Mouse (Mus musculus): ENCODE measurements at regions not wholly inside any gene's neighbourhood (a gene's known extent, or its start where the extent isn't known, plus 50 kb on each side); places are given as distances from the start of the nearest gene placed in this dataset.

DNA sequence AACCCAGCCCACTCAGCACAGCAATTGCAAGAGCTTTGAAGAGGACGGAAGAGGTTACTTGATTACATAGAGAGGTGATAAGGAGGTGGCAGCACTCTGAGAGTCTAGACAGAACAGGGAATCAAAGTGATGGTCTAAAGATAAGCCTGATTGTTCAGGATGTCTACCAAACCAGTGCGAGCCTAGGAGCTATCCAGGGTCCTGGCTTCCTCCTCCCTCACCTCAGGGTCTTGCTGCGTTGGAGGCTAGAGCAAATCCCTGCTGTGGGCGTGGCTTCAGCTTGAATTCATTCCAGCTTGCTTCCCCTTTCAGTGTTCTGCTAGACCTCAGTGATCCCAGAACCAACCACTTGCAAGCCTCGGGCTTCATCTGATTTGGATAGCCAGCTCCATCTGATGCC, 132.2 kb upstream of the Atxn1 start:
- peak; percentile 63; the same call in 1 of the 2 replicates for ATAC-seq (ENCODE audit: low read depth)
- H3K27ac ChIP-seq (replicated peaks; ENCODE audit: low read depth, low read length), result no peak overlapping the region
- H3K36me3 ChIP-seq (ENCODE audit: control insufficient read depth, insufficient read depth, low read length), result no peaks in the 10 kb centered on the region
- H3K4me1 ChIP-seq (ENCODE audit: control insufficient read depth, insufficient read depth, low read length), result no peaks in the 10 kb centered on the region
- no peak overlapping the region for H3K4me2 ChIP-seq (ENCODE audit: low read depth, low read length)
- H3K27me3 ChIP-seq (replicated peaks; ENCODE audit: control insufficient read depth, insufficient read depth, low read length), result no peaks in the 10 kb centered on the region
- peak; percentile 90 for DNase-seq (ENCODE audit: low spot score)
- H3K4me3 ChIP-seq (ENCODE audit: low read depth, low read length), result no peak overlapping the region
- no peaks in the 10 kb centered on the region for H3K9me3 ChIP-seq (ENCODE audit: control insufficient read depth, low read length)
- no peak overlapping the region for H3K9ac ChIP-seq (ENCODE audit: low read depth, low read length)
- 5% methylated on average over 5 of the region's 5 CpGs for WGBS

DNA sequence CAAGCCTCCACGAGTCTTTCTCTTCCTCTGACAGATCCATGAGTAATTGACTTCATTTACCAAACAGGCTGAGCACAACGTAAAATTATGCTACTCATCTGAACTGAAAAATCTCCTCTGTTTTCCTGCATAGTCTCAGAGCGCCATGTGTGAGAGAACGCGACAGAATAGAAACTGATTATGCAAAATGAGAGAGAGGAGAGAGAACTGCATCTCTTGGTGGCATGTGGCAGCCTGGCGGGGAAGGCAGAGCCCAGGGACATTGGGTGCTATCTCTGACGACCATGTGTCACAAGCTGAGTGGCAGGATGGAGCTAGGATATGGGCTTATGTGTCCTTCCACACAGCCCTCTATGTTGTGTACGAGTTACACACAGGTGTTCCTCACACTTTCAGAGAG, 131.6 kb upstream of the Atxn1 start:
- H3K4me3 ChIP-seq (ENCODE audit: low read depth, low read length), result no peak overlapping the region
- H3K27ac ChIP-seq (replicated peaks; ENCODE audit: low read depth, low read length), result no peak overlapping the region
- ATAC-seq (ENCODE audit: low read depth) (no peak), DNase-seq (ENCODE audit: low spot score) (no peak)
- WGBS, result 68% methylated on average over 8 of the region's 8 CpGs
- no peaks in the 10 kb centered on the region for H3K27me3 ChIP-seq (replicated peaks; ENCODE audit: control insufficient read depth, insufficient read depth, low read length)
- no peaks in the 10 kb centered on the region for H3K4me1 ChIP-seq (ENCODE audit: control insufficient read depth, insufficient read depth, low read length)
- H3K9me3 ChIP-seq (ENCODE audit: control insufficient read depth, low read length), result no peaks in the 10 kb centered on the region
- H3K36me3 ChIP-seq (ENCODE audit: control insufficient read depth, insufficient read depth, low read length), result no peaks in the 10 kb centered on the region
- no peak overlapping the region for H3K9ac ChIP-seq (ENCODE audit: low read depth, low read length)
- H3K4me2 ChIP-seq (ENCODE audit: low read depth, low read length), result no peak overlapping the region

DNA sequence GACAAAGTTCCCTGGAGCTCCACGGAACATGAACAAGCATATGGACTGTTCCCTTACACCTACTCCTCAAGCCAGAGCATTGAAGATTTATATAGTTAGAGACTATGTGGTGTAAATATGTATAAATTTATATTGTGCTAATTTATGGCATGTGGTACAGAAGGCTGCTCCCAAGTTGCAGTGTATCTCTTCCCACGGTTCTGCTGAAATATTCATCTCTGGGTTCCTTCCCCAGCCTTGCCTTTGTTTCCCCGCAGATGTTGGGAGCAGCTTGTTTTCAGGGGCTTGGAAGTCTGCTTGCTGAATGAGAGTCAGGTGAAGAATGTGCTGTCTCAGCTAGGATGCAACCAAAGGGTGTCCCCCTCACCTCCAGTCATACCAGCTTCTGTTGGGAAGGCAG, 128.0 kb upstream of the Atxn1 start:
- WGBS, result 85% methylated on average over 3 of the region's 3 CpGs
- Histone ChIP-seq H3K27ac (replicated peaks; ENCODE audit: low read depth, low read length) (no peak overlapping the region), H3K36me3 (ENCODE audit: control insufficient read depth, insufficient read depth, low read length) (no peaks in the 10 kb centered on the region), H3K9ac (ENCODE audit: low read depth, low read length) (no peak overlapping the region), H3K4me1 (ENCODE audit: control insufficient read depth, insufficient read depth, low read length) (no peaks in the 10 kb centered on the region), H3K9me3 (ENCODE audit: control insufficient read depth, low read length) (peaks cover 4% of the 10 kb centered on the region; the same call in 1 of the 2 replicates), H3K4me3 (ENCODE audit: low read depth, low read length) (no peak overlapping the region), H3K27me3 (replicated peaks; ENCODE audit: control insufficient read depth, insufficient read depth, low read length) (no peaks in the 10 kb centered on the region), H3K4me2 (ENCODE audit: low read depth, low read length) (no peak overlapping the region)
- DNase-seq (ENCODE audit: low spot score), result no peak
- ATAC-seq (ENCODE audit: low read depth), result no peak

DNA sequence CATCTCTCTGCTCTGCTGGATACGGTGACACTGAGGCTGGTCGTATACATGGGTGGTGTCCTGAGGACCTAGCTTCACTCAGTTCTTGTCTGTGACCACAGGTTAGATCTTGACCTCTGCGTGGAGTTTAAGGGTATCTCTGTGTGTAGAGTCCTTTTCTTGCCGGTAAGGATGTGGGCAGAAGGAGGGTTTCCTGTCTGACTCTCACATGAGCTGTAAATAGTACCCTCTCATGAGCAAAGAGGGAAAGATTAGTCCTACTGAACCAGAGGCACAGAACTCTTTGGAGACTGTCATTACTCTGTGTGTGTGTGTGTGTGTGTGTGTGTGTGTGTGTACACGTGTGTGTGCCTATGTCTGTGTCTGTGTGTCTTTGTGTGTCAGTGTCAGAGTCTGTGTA, 126.3 kb upstream of the Atxn1 start:
- DNase-seq (ENCODE audit: low spot score) (no peak), ATAC-seq (ENCODE audit: low read depth) (no peak)
- Histone ChIP-seq H3K9ac (ENCODE audit: low read depth, low read length) (no peak overlapping the region), H3K27me3 (replicated peaks; ENCODE audit: control insufficient read depth, insufficient read depth, low read length) (no peaks in the 10 kb centered on the region), H3K27ac (replicated peaks; ENCODE audit: low read depth, low read length) (no peak overlapping the region), H3K4me2 (ENCODE audit: low read depth, low read length) (no peak overlapping the region), H3K4me3 (ENCODE audit: low read depth, low read length) (no peak overlapping the region), H3K36me3 (ENCODE audit: control insufficient read depth, insufficient read depth, low read length) (no peaks in the 10 kb centered on the region), H3K9me3 (ENCODE audit: control insufficient read depth, low read length) (peaks cover 4% of the 10 kb centered on the region; the same call in 1 of the 2 replicates), H3K4me1 (ENCODE audit: control insufficient read depth, insufficient read depth, low read length) (no peaks in the 10 kb centered on the region)
- WGBS, result 80% methylated on average over 5 of the region's 5 CpGs

DNA sequence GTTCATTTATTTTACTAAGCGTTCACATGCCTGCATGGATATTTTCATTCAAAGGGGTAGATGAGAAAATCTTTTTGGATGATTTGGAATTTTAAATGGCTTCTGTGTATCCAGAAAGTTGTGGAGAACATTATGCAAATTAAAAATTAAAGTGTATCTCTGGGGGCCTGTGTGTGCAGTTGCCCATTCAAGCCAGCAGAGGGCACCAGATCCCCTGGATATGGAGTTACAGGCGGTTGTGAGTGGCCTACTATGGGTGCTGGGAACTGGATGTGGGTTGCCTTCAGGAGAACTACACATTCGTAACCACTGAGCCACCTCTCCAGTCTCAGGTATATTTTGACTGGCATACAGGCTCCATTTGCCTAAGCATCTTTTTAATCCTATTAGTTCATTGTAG, 123.4 kb upstream of the Atxn1 start:
- Histone ChIP-seq H3K27ac (replicated peaks; ENCODE audit: low read depth, low read length) (no peak overlapping the region), H3K27me3 (replicated peaks; ENCODE audit: control insufficient read depth, insufficient read depth, low read length) (no peaks in the 10 kb centered on the region), H3K9ac (ENCODE audit: low read depth, low read length) (no peak overlapping the region), H3K4me3 (ENCODE audit: low read depth, low read length) (no peak overlapping the region), H3K9me3 (ENCODE audit: control insufficient read depth, low read length) (peaks cover 7% of the 10 kb centered on the region; the same call in 1 of the 2 replicates), H3K4me1 (ENCODE audit: control insufficient read depth, insufficient read depth, low read length) (no peaks in the 10 kb centered on the region), H3K36me3 (ENCODE audit: control insufficient read depth, insufficient read depth, low read length) (no peaks in the 10 kb centered on the region), H3K4me2 (ENCODE audit: low read depth, low read length) (no peak overlapping the region)
- ATAC-seq (ENCODE audit: low read depth) (no peak), DNase-seq (ENCODE audit: low spot score) (no peak)
- WGBS, result 78% methylated on average over 3 of the region's 3 CpGs

DNA sequence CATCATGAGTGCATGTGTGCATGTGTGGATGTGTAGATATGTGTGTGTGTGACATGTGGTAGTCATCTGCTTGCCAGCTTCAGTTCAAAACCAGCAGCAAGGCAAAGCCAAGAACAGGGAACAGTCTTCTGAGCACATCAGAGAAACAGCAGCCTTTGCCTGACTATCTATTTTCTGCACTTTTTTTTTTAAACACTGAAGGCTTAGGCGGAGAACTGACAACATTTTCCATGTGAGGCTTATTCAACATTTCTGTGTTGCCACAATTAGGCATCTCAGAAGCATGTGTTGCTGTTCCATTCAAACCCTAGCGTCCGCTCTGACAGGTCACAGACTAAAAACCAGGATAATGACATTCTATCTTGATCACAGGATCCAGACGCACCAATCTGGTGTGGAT, 122.9 kb upstream of the Atxn1 start:
- H3K27ac ChIP-seq (replicated peaks; ENCODE audit: low read depth, low read length), result no peak overlapping the region
- no peak overlapping the region for H3K4me2 ChIP-seq (ENCODE audit: low read depth, low read length)
- H3K9ac ChIP-seq (ENCODE audit: low read depth, low read length), result no peak overlapping the region
- peaks cover 7% of the 10 kb centered on the region; the same call in 1 of the 2 replicates for H3K9me3 ChIP-seq (ENCODE audit: control insufficient read depth, low read length)
- no peaks in the 10 kb centered on the region for H3K27me3 ChIP-seq (replicated peaks; ENCODE audit: control insufficient read depth, insufficient read depth, low read length)
- no peak overlapping the region for H3K4me3 ChIP-seq (ENCODE audit: low read depth, low read length)
- DNase-seq (ENCODE audit: low spot score), result no peak
- no peak for ATAC-seq (ENCODE audit: low read depth)
- 72% methylated on average over 4 of the region's 4 CpGs for WGBS
- no peaks in the 10 kb centered on the region for H3K4me1 ChIP-seq (ENCODE audit: control insufficient read depth, insufficient read depth, low read length)
- H3K36me3 ChIP-seq (ENCODE audit: control insufficient read depth, insufficient read depth, low read length), result no peaks in the 10 kb centered on the region

DNA sequence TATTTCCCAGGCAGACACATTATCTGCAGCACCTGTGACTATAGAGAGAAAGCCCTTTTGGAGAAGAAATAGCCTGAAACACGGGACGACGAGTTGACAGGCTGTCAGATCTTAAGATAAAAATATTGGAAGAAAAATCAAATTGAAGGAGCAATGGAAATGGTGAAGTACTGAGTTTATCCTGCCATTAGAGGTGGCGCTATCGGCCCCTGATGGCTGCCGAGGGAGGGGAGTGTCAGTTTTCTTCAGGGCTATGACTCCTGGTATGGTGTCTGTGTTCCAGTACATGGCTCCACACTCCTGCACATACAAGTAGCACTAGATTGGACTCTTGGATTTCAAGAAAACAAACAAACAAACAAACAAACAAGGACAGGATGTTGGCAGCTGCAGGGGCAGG, 112.1 kb upstream of the Atxn1 start:
- Histone ChIP-seq H3K27ac (replicated peaks; ENCODE audit: low read depth, low read length) (no peak overlapping the region), H3K4me1 (ENCODE audit: control insufficient read depth, insufficient read depth, low read length) (no peaks in the 10 kb centered on the region), H3K27me3 (replicated peaks; ENCODE audit: control insufficient read depth, insufficient read depth, low read length) (no peaks in the 10 kb centered on the region), H3K9ac (ENCODE audit: low read depth, low read length) (no peak overlapping the region), H3K36me3 (ENCODE audit: control insufficient read depth, insufficient read depth, low read length) (no peaks in the 10 kb centered on the region), H3K4me3 (ENCODE audit: low read depth, low read length) (no peak overlapping the region), H3K9me3 (ENCODE audit: control insufficient read depth, low read length) (no peaks in the 10 kb centered on the region), H3K4me2 (ENCODE audit: low read depth, low read length) (no peak overlapping the region)
- ATAC-seq (ENCODE audit: low read depth), result no peak
- DNase-seq (ENCODE audit: low spot score), result no peak
- 63% methylated on average over 6 of the region's 6 CpGs for WGBS

DNA sequence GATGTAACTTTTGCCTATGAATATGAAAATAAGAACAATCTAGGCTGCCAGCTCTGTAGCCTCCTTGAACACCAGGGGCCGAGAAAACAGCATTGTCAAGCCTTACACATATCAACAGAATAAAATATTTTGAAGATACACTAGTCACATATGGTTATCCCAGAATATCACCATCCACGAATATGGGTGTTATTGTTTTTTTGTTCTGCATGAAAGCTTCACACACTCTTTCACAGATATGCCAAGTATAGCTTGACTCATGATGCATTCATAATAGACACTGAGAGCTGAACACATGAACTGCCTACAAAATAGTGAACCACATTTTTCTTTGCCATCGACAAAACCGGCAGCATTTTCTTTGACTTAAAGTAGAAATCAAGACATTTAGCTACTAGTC, 106.9 kb upstream of the Atxn1 start:
- WGBS, result 86% methylated on average over 4 of the region's 4 CpGs
- no peaks in the 10 kb centered on the region for H3K9me3 ChIP-seq (ENCODE audit: control insufficient read depth, low read length)
- no peaks in the 10 kb centered on the region for H3K27me3 ChIP-seq (replicated peaks; ENCODE audit: control insufficient read depth, insufficient read depth, low read length)
- H3K27ac ChIP-seq (replicated peaks; ENCODE audit: low read depth, low read length), result no peak overlapping the region
- H3K9ac ChIP-seq (ENCODE audit: low read depth, low read length), result no peak overlapping the region
- H3K4me2 ChIP-seq (ENCODE audit: low read depth, low read length), result no peak overlapping the region
- H3K4me3 ChIP-seq (ENCODE audit: low read depth, low read length), result no peak overlapping the region
- H3K4me1 ChIP-seq (ENCODE audit: control insufficient read depth, insufficient read depth, low read length), result no peaks in the 10 kb centered on the region
- DNase-seq (ENCODE audit: low spot score) (no peak), ATAC-seq (ENCODE audit: low read depth) (no peak)
- no peaks in the 10 kb centered on the region for H3K36me3 ChIP-seq (ENCODE audit: control insufficient read depth, insufficient read depth, low read length)

DNA sequence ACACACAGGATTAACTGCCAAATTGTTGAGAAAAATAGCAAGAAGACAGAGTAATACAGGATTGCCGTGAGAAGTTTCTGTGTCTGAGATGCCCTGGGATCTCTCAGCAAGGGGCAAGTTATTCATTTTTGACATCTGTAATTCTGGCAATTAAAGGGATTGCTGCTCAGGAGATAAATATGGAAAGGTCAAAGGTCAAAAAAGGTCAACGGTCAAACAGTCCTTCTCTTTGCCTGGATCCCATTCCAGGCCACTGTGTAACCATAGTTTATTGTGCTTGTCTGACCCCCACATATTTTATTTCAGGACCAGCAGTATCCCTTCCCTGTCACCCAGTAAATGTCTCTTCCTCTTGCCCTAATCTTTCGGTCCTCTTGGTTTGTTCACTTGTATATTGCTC, 104.8 kb upstream of the Atxn1 start:
- no peak overlapping the region for H3K9ac ChIP-seq (ENCODE audit: low read depth, low read length)
- no peaks in the 10 kb centered on the region for H3K4me1 ChIP-seq (ENCODE audit: control insufficient read depth, insufficient read depth, low read length)
- H3K4me3 ChIP-seq (ENCODE audit: low read depth, low read length), result no peak overlapping the region
- DNase-seq (ENCODE audit: low spot score) (no peak), ATAC-seq (ENCODE audit: low read depth) (no peak)
- 46% methylated on average over 3 of the region's 3 CpGs for WGBS
- H3K27ac ChIP-seq (replicated peaks; ENCODE audit: low read depth, low read length), result no peak overlapping the region
- H3K27me3 ChIP-seq (replicated peaks; ENCODE audit: control insufficient read depth, insufficient read depth, low read length), result no peaks in the 10 kb centered on the region
- H3K9me3 ChIP-seq (ENCODE audit: control insufficient read depth, low read length), result no peaks in the 10 kb centered on the region
- no peak overlapping the region for H3K4me2 ChIP-seq (ENCODE audit: low read depth, low read length)
- H3K36me3 ChIP-seq (ENCODE audit: control insufficient read depth, insufficient read depth, low read length), result no peaks in the 10 kb centered on the region
